Mouse (Mus musculus): ENCODE measurements around the gene Gpsm2.
A peak's percentile ranks its signal among the peaks of the same experiment; 100 is the strongest.
"Not testable (repeated sequence)": the region's sequence is repeated elsewhere in the genome, so short reads cannot be mapped to it uniquely, and the experiment has no call there.

Gpsm2 gene

DNA sequence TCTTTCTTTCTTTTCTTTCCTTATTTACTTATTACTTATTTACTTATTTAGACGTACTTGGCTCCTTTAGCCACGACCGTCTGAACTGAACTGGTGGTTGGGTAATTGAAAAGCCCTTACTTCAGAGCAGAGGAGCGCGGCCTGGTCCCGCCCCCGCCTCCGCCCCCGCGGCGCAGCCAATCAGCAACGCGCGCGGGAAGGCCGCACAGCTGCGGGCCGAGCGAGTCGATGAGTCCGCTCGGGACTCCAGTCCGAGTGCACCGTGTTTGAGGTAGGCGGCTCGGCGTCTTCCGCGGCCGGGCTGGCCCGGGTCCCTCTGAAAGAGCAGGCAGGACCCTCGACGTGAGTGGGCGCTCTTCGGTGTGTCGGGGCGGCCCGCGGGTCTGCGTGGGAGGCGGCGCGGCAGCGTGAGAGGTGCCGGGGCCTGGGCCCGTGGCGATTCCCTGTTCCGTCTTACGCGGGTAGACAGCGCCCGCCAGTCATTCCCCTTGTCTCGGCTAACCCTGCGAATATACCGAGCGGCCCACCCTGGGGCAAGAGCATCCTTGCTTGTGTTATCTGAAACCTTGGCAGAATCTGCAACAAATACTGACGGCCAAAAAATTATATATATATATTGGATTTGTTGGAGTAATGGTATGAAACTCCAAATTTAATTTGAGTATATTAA lies 68.3 kb downstream of the Gpsm2 start, which contains the start of gene Clcc1:
Clcc1 (plus strand) TSS at position 204 of the 670 bp plus-strand sequence.
- DNase-seq, result peak; percentile 98

DNA sequence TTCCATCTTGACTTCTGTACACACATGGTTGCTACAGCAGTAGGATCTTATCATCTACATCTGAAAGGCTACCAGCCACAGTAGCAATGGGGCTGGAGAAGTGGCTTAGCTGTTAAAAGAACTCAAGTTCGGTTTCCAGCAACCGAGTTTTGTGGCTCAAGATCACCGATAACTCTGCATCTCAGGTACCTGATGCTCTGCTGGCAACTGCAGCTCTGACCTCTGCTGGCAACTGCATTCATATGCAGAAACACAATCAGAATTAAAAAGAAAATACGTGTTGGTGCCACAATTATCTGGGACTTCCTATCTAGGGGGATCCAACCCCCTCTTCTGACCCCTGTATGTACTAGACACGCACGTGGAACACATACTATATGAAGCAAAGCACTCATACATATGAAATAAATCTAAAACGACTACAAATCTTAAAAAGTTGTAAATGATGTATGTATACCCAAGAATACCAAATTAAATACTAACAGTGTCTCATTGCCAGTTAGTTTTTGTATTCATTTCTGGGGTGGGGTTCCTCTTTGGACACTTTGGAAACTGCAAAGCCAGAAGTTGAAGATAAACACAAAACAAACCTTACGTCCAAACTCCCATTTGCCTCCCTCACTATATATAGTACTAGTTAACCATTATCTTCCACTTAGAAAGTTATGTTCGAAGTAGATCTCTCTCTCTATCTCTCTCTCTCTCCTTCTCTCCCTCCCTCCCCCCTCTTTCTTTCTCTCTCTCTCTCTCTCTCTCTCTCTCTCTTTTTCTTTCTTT lies 69.1 kb downstream of the Gpsm2 start:
- DNase-seq, result no peak

DNA sequence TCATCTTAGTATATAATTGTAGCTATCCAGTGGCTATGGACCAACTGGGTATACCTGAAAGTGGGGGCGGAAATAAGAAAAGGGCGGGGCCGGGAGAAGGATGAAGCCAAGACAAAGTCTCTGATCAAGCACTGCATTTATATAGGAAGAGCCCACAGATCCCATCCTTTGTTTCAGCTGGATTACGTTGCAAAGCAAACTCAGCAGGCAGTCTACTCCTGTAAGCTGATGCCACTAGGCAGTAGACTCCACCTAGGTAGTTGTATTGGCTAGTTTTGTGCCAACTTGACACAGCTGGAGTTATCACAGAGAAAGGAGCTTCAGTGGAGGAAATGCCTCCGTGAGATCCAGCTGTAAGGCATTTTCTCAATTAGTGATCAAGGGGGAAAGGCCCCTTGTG lies 74.4 kb downstream of the Gpsm2 start:
- not testable (repeated sequence) for DNase-seq

DNA sequence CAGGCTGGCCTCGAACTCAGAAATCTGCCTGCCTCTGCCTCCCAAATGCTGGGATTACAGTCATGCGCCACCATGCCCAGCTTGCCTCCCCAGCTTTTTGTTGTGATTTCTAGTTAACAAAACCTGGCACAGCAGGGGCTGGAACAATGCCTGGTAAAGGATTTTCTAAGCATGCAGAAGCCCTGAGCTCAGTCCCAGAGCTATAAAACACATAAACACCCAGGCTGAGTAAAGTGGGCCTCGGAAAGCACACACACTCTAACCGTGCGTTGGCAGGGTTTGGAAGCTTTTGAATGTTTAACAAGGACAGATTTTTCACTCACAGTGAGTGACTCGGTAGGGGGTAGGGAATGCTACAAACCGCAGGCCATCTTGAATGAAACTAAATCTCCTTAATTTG lies 76.1 kb downstream of the Gpsm2 start:
- DNase-seq, result no peak

DNA sequence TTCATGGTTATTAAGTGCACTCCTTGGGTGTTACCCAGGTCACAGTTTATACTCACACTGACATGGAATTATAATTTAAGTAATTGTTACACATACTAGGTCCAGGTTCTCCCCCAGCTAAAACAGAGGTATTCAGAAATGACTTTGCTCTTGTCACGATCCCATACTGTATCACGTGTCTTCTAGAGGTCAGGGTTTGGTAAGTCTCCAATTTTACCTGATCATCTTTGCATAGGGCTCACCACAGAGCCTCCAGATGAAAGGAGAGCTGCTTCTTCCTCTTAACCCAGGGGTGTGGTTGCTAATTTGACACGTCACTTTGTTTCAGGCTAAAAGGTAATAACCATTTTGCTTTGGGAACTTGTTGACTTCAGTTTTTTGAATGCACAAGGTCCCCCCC lies 77.3 kb downstream of the Gpsm2 start:
- DNase-seq, result no peak

DNA sequence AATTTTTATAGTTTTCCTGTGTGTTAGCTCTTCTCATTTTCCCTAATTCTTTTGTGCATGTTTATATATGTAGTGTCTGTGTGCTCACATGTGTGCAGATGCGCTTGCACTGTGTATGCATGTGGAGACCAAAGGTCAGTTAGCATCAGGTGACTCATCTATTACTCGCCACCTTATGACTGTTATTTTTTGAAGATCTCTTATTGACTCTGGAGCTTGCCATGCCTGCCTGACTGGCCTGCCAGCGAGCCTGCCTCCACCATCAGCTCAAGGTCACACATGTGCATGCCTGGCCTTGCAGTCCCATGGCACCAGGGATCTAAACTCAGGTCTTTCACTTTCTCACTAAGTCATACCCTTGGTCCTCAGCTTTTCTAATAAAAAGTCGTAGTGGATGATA lies 81.1 kb downstream of the Gpsm2 start:
- DNase-seq, result no peak

DNA sequence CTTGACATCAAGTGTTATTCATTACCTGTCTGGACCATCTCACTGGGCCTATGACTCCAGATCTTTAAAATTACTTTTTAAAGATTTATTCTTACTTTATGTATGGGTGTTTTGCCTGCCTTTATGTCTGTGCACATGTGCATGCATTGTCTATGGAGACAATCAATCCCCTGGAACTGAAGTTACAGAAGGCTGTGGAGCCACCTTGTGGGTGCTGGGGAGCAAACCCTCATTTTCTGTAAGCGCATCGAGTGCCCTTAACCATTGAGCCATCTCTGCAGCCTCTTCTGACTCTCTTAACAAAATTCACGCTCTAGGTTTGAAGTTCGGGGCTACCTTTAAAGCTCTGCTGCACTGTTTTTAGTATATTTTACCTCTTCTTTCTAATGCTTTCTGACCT lies 82.7 kb downstream of the Gpsm2 start:
- DNase-seq, result peak; percentile 9

DNA sequence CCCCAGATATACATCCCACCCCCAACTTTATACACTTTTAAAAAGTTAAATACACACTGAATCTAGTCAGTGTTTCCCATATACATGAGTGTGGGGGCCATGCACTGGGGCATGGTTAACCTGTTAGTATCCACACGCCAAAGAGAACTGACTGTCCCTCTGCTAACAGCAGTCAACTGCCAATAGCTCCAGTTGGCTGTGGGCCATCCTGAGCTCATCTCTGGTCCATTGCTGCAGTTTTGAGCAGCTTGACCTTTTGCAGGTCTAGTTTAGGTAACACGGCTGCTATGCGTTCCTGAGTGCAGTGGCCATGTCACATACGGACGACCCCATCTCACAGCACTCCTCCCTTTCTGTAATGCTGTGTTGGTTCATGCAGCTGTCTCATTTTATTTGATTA lies 87.3 kb downstream of the Gpsm2 start:
- DNase-seq, result no peak
